Comparison of ENCODE assay signal across 16 mouse cellular contexts in genomic region chrX:100796041-100796740, GRCm38 (mm10). TPM values are rescaled to one million over a fixed set of nuclear protein-coding genes. Genes with fewer than 3 reads are reported as not detected.
DNase-seq lines count a peak whose midpoint lies in the region; ATAC-seq and TF ChIP-seq lines count a peak whose summit lies in the region.
"Had no signal": no experiment of that assay in that cellular context is flagged by ENCODE, and none has a peak within 500 bp of the region (broad histone marks: within the 10 kb centered on the region; RNA-seq: fewer than 3 reads in every experiment).

No protein-coding gene starts in this region.

- no peak overlapping the region for H3K4me3 ChIP-seq in liver, adult 2 months (ENCODE audit: insufficient read depth, low read depth, low read length)
- H3K4me3 ChIP-seq in liver, embryonic 11.5 days (ENCODE audit: low read depth, low read length), result no peak overlapping the region
- H3K4me3 ChIP-seq: hindbrain, embryonic 15.5 days; neural tube, embryonic 13.5 days had no signal

- no peak for TF ChIP-seq CTCF in liver, adult 2 months (IDR thresholded peaks at IDR 0.05; ENCODE audit: low read depth, low read length)

- H3K36me3 ChIP-seq in liver, adult 2 months (ENCODE audit: control insufficient read depth, insufficient read depth, low read length), result no peaks in the 10 kb centered on the region; the same call in 1 of the 2 replicates
- no peaks in the 10 kb centered on the region for H3K36me3 ChIP-seq in liver, embryonic 11.5 days (ENCODE audit: control insufficient read depth, insufficient read depth, low read length)

- H3K27ac ChIP-seq in liver, adult 2 months (replicated peaks; ENCODE audit: insufficient read depth, low read depth, low read length), result peak overlapping the region; percentile 61; the same call in 1 of the 2 replicates
- no peak overlapping the region for H3K27ac ChIP-seq in liver, embryonic 11.5 days (ENCODE audit: low read depth, low read length)
- H3K27ac ChIP-seq: hindbrain, embryonic 15.5 days; neural tube, embryonic 13.5 days had no signal

- ATAC-seq in cerebellum, adult (ENCODE audit: insufficient number of reproducible peaks, low FRiP score, low TSS enrichment), result peak; percentile 83
- ATAC-seq in liver, embryonic 11.5 days (replicated peaks; ENCODE audit: low FRiP score), result no peak
- ATAC-seq: Patski had no signal

- H3K4me1 ChIP-seq in liver, adult 2 months (ENCODE audit: control insufficient read depth, insufficient read depth, low read length), result peaks cover 13% of the 10 kb centered on the region
- H3K4me1 ChIP-seq in liver, embryonic 11.5 days (replicated peaks; ENCODE audit: control insufficient read depth, insufficient read depth, low read length), result no peaks in the 10 kb centered on the region

- peaks cover 3% of the 10 kb centered on the region; the same call in 1 of the 2 replicates for H3K79me2 ChIP-seq in liver, adult 2 months (ENCODE audit: control insufficient read depth, insufficient read depth, low read length)

- H3K9me3 ChIP-seq in liver, embryonic 11.5 days (ENCODE audit: control insufficient read depth, low read length), result no peaks in the 10 kb centered on the region
- H3K9me3 ChIP-seq: hindbrain, embryonic 15.5 days; neural tube, embryonic 13.5 days had no signal

- H3K4me2 ChIP-seq in liver, embryonic 11.5 days, result no peak overlapping the region
- H3K4me2 ChIP-seq: hindbrain, embryonic 15.5 days; neural tube, embryonic 13.5 days had no signal

- WGBS in liver, adult 2 months, result 39% methylated on average over 6 of the region's 6 CpGs
- WGBS in liver, embryonic 11.5 days, result 73% methylated on average over 6 of the region's 6 CpGs

- H3K27me3 ChIP-seq in liver, adult 2 months (ENCODE audit: control insufficient read depth, insufficient read depth, low read length), result no peaks in the 10 kb centered on the region
- no peaks in the 10 kb centered on the region; the same call in 1 of the 2 replicates for H3K27me3 ChIP-seq in liver, embryonic 11.5 days (replicated peaks; ENCODE audit: control insufficient read depth, insufficient read depth, low read length)
- H3K27me3 ChIP-seq: CH12.LX; hindbrain, embryonic 15.5 days; neural tube, embryonic 13.5 days had no signal

- no peak overlapping the region for H3K9ac ChIP-seq in liver, adult 2 months (ENCODE audit: low read depth, low read length)
- no peak overlapping the region for H3K9ac ChIP-seq in liver, embryonic 11.5 days (ENCODE audit: low read depth, low read length)
- H3K9ac ChIP-seq: hindbrain, embryonic 15.5 days; neural tube, embryonic 13.5 days had no signal

- no peak for TF ChIP-seq POLR2A in liver, adult 2 months (IDR thresholded peaks at IDR 0.05; ENCODE audit: extremely low read depth, insufficient read depth, low read length)

- DNase-seq in cerebellum, postnatal 4 days (ENCODE audit: low spot score in 2 of 2), result no peak
- peak; percentile 83 for DNase-seq in liver, adult 2 months (ENCODE audit: extremely low read depth, low read depth, low spot score)
- no peak for DNase-seq in liver, embryonic 11.5 days (ENCODE audit: low spot score)
- DNase-seq in cerebellum, postnatal 25 days, result peak; percentile 48 to 67
- DNase-seq in yolk sac, embryonic 10.5 days (ENCODE audit: low spot score), result peak; percentile 23
- DNase-seq in gastrocnemius, postnatal 25 days, result no peak
- no peak for DNase-seq in ovary, postnatal 36 days (ENCODE audit: low spot score)
- DNase-seq: embryo, embryonic 11 days; heart, adult 11 months; right cerebral cortex, adult 18-20 months; thymus, adult 18-20 months had no signal

RNA-seq across cellular contexts. Expression of gene Dlg3, which starts 28.7 kb away (rescaled TPM):
- 15.0 and 18.7 TPM in 2 replicates for total RNA-seq in liver, adult 2 months (2014; rRNA removed)
- 5.0 and 6.2 TPM in 2 replicates for polyA plus RNA-seq in liver, adult 2 months (2012; rRNA removed)
- polyA plus RNA-seq in liver, embryonic 11.5 days (2014; fragmentation: Nextera tagmentation; extraction: Ambion mirVana), result 2.7 and 3.0 TPM in 2 replicates
- total RNA-seq in gastrocnemius, postnatal 25 days (2021), result 1 to 10 TPM; 1.1 TPM

Comparison
In these comparisons a context has a peak if more than half of its experiments do, and no peak if none do; other contexts are left out.
1. DNase-seq: peak in liver, adult 2 months (single experiment), cerebellum, postnatal 25 days (2 of 2) and yolk sac, embryonic 10.5 days (single experiment); none in cerebellum, postnatal 4 days (0 of 2), liver, embryonic 11.5 days (single experiment), gastrocnemius, postnatal 25 days (single experiment) and ovary, postnatal 36 days (single experiment).